ENCODE assay signal across 13 mouse cellular contexts in the genomic region with DNA sequence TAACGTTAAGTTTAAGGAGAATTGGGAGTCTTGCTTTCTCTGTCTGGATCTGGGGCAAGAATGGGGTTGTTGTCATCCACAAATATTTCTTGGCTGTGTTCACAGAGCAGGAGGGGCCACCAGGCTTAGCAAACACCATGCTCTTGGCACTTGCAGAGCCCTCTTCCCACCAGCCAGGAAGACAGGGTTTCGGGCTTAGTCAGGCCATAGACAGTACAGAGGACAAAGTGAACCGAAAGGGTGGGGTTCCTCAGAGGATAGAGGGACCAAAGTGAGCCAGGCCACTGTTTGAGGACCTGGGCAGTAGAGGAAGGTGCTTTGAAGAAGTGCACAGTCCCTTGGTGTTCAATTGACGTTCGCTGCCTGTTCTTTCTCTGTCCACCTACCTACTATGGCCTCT. TPM values are rescaled to one million over a fixed set of nuclear protein-coding genes. Genes with fewer than 3 reads are reported as not detected.
DNase-seq lines count a peak whose midpoint lies in the region; ATAC-seq and TF ChIP-seq lines count a peak whose summit lies in the region.
"Had no signal": no experiment of that assay in that cellular context is flagged by ENCODE, and none has a peak within 500 bp of the region (broad histone marks: within the 10 kb centered on the region; RNA-seq: fewer than 3 reads in every experiment).

No protein-coding gene starts in this region.

- no peaks in the 10 kb centered on the region for H3K4me1 ChIP-seq in forebrain, postnatal 0 days (ENCODE audit: insufficient read depth)
- H3K4me1 ChIP-seq in forebrain, embryonic 15.5 days, result peaks cover 18% of the 10 kb centered on the region
- H3K4me1 ChIP-seq in hindbrain, embryonic 15.5 days (replicated peaks), result peaks cover 27% of the 10 kb centered on the region
- 0 out of 2 replicates have a peak, but pooled peaks cover 2% of the 10 kb centered on the region for H3K4me1 ChIP-seq in hindbrain, embryonic 12.5 days
- H3K4me1 ChIP-seq: lung, embryonic 15.5 days; midbrain, embryonic 12.5 days had no signal

- H3K4me3 ChIP-seq in forebrain, postnatal 0 days (ENCODE audit: low read depth, low read length), result no peak overlapping the region
- H3K4me3 ChIP-seq in forebrain, embryonic 15.5 days, result no peak overlapping the region
- no peak overlapping the region for H3K4me3 ChIP-seq in hindbrain, embryonic 15.5 days
- H3K4me3 ChIP-seq in hindbrain, embryonic 12.5 days, result no peak overlapping the region
- H3K4me3 ChIP-seq: limb, embryonic 13.5 days; lung, embryonic 15.5 days; midbrain, embryonic 12.5 days had no signal

- H3K27me3 ChIP-seq in forebrain, postnatal 0 days (ENCODE audit: insufficient read depth, low read length), result no peaks in the 10 kb centered on the region; the same call in 1 of the 2 replicates
- peaks cover 12% of the 10 kb centered on the region for H3K27me3 ChIP-seq in forebrain, embryonic 15.5 days
- H3K27me3 ChIP-seq in hindbrain, embryonic 15.5 days, result peaks cover 60% of the 10 kb centered on the region
- peaks cover 90% of the 10 kb centered on the region for H3K27me3 ChIP-seq in hindbrain, embryonic 12.5 days

- H3K36me3 ChIP-seq in forebrain, postnatal 0 days (ENCODE audit: insufficient read depth), result no peaks in the 10 kb centered on the region
- H3K36me3 ChIP-seq in forebrain, embryonic 15.5 days, result no peaks in the 10 kb centered on the region
- H3K36me3 ChIP-seq in hindbrain, embryonic 15.5 days, result no peaks in the 10 kb centered on the region
- H3K36me3 ChIP-seq in hindbrain, embryonic 12.5 days, result no peaks in the 10 kb centered on the region
- H3K36me3 ChIP-seq: G1E; limb, embryonic 13.5 days; lung, embryonic 15.5 days; midbrain, embryonic 12.5 days had no signal

- H3K27ac ChIP-seq in forebrain, postnatal 0 days (ENCODE audit: low read depth, low read length), result no peak overlapping the region
- no peak overlapping the region for H3K27ac ChIP-seq in forebrain, embryonic 15.5 days (replicated peaks)
- no peak overlapping the region for H3K27ac ChIP-seq in hindbrain, embryonic 15.5 days (replicated peaks)
- no peak overlapping the region for H3K27ac ChIP-seq in hindbrain, embryonic 12.5 days
- H3K27ac ChIP-seq: kidney, postnatal 0 days; limb, embryonic 13.5 days; lung, embryonic 15.5 days; midbrain, embryonic 12.5 days had no signal

- no peak overlapping the region for H3K9ac ChIP-seq in forebrain, postnatal 0 days
- no peak overlapping the region for H3K9ac ChIP-seq in forebrain, embryonic 15.5 days (replicated peaks)
- no peak overlapping the region for H3K9ac ChIP-seq in hindbrain, embryonic 15.5 days
- H3K9ac ChIP-seq in hindbrain, embryonic 12.5 days, result no peak overlapping the region
- H3K9ac ChIP-seq: limb, embryonic 13.5 days; lung, embryonic 15.5 days; midbrain, embryonic 12.5 days had no signal

- DNase-seq in forebrain, postnatal 0 days, result no peak
- peak; percentile 40 for DNase-seq in NIH3T3 (ENCODE audit: low read depth)
- peak; percentile 76 for DNase-seq in cerebellum, adult 9-11 months
- DNase-seq in kidney, adult 8-10 months, result no peak
- no peak for DNase-seq in spleen, adult 12 weeks (ENCODE audit: low spot score)

- H3K4me2 ChIP-seq in forebrain, postnatal 0 days (ENCODE audit: low read depth), result peak overlapping the region; percentile 65
- H3K4me2 ChIP-seq in forebrain, embryonic 15.5 days (replicated peaks), result no peak overlapping the region
- 0 out of 2 replicates have a peak overlapping the region, but pooled peaks have one; percentile 1 for H3K4me2 ChIP-seq in hindbrain, embryonic 15.5 days
- no peak overlapping the region for H3K4me2 ChIP-seq in hindbrain, embryonic 12.5 days (replicated peaks)
- H3K4me2 ChIP-seq: limb, embryonic 13.5 days; lung, embryonic 15.5 days; midbrain, embryonic 12.5 days had no signal

- TF ChIP-seq CTCF in forebrain, postnatal 0 days (IDR thresholded peaks at IDR 0.05; ENCODE audit: low read depth), result no peak

- no peak for ATAC-seq in forebrain, postnatal 0 days
- ATAC-seq in forebrain, embryonic 15.5 days (replicated peaks), result no peak
- no peak for ATAC-seq in hindbrain, embryonic 15.5 days (ENCODE audit: low FRiP score, low read depth)
- no peak for ATAC-seq in hindbrain, embryonic 12.5 days (ENCODE audit: low FRiP score)

- H3K9me3 ChIP-seq in forebrain, postnatal 0 days (ENCODE audit: low read length), result no peaks in the 10 kb centered on the region
- H3K9me3 ChIP-seq in forebrain, embryonic 15.5 days, result no peaks in the 10 kb centered on the region
- no peaks in the 10 kb centered on the region for H3K9me3 ChIP-seq in hindbrain, embryonic 15.5 days
- no peaks in the 10 kb centered on the region for H3K9me3 ChIP-seq in hindbrain, embryonic 12.5 days (replicated peaks)
- H3K9me3 ChIP-seq: G1E; limb, embryonic 13.5 days; lung, embryonic 15.5 days; midbrain, embryonic 12.5 days had no signal

- 74% methylated on average over 5 of the region's 5 CpGs for WGBS in forebrain, postnatal 0 days
- WGBS in forebrain, embryonic 15.5 days, result 74% methylated on average over 5 of the region's 5 CpGs
- 79% methylated on average over 5 of the region's 5 CpGs for WGBS in hindbrain, embryonic 15.5 days
- 84% methylated on average over 5 of the region's 5 CpGs for WGBS in hindbrain, embryonic 12.5 days

RNA-seq across cellular contexts. Expression of gene Iqsec2, which starts 4.6 kb away (rescaled TPM):
- 15.9 and 23.2 TPM in 2 replicates for total RNA-seq in forebrain, postnatal 0 days (2014; rRNA removed)
- 6.8 and 7.5 TPM in 2 replicates for polyA plus RNA-seq in forebrain, postnatal 0 days (2015; fragmentation: Nextera tagmentation; extraction: Ambion mirVana)
- polyA plus RNA-seq in forebrain, embryonic 15.5 days (2015; fragmentation: Nextera tagmentation; extraction: Ambion mirVana), result 3.6 and 5.1 TPM in 2 replicates
- polyA plus RNA-seq in hindbrain, embryonic 15.5 days (2015; fragmentation: Nextera tagmentation; extraction: Ambion mirVana), result 6.9 and 8.7 TPM in 2 replicates
- polyA plus RNA-seq in hindbrain, embryonic 12.5 days (2016; fragmentation: Nextera tagmentation; extraction: Ambion mirVana), result 2.4 and 3.1 TPM in 2 replicates

Comparison
In these comparisons a context has a peak if more than half of its experiments do, and no peak if none do; other contexts are left out.
1. H3K4me2 ChIP-seq: peak in forebrain, postnatal 0 days (single experiment) and hindbrain, embryonic 15.5 days (single experiment); none in forebrain, embryonic 15.5 days (single experiment) and hindbrain, embryonic 12.5 days (single experiment).
2. DNase-seq: peak in NIH3T3 (single experiment) and cerebellum, adult 9-11 months (single experiment); none in forebrain, postnatal 0 days (single experiment), kidney, adult 8-10 months (0 of 2) and spleen, adult 12 weeks (single experiment).